Mouse (Mus musculus): Measurements from ENCODE around the gene Gm49388. TPM values are rescaled to one million over a fixed set of nuclear protein-coding genes. Genes with fewer than 3 reads are reported as not detected.

The Gm49388 gene
- polyA plus RNA-seq, 1 experiment from 2014 or later = not detected

GRCm38 (mm10) chr7:127850906-127851305, 65.5 kb downstream of the Gm49388 start:
- Histone ChIP-seq H3K27ac (replicated peaks in 1 of 2; ENCODE audit: control insufficient read depth in 1 of 2, insufficient read depth in 1 of 2, low read depth in 2 of 2, low read length in 2 of 2) (no peak overlapping the region), H3K4me1 (ENCODE audit: control insufficient read depth in 2 of 2, insufficient read depth in 2 of 2, low read length in 2 of 2) (no peaks in the 10 kb centered on the region; a peak in 1 of 4 replicates), H3K9me3 (ENCODE audit: control insufficient read depth, low read length) (no peaks in the 10 kb centered on the region), H3K36me3 (ENCODE audit: control insufficient read depth, insufficient read depth, low read length) (peaks cover 31% of the 10 kb centered on the region), H3K27me3 (ENCODE audit: control insufficient read depth, insufficient read depth, low read length) (no peaks in the 10 kb centered on the region), H3K9ac (ENCODE audit: low read length) (no peak overlapping the region), H3K4me3 (ENCODE audit: control insufficient read depth in 1 of 2, insufficient read depth in 1 of 2, low read depth in 1 of 2, low read length in 2 of 2) (no peak overlapping the region), H3K4me2 (ENCODE audit: low read length) (no peak overlapping the region)
- no peak for ATAC-seq (ENCODE audit: insufficient number of reproducible peaks, insufficient read depth, low FRiP score, low read depth)
- WGBS = 58% methylated on average over 5 of the region's 5 CpGs

Other genes starting within 250 kb of the Gm49388 start
- 1.9 and 2.1 TPM in 2 replicates for gene Tmem265, start 224.2 kb upstream of the Gm49388 start, polyA plus RNA-seq (2014; fragmentation: Nextera tagmentation; extraction: Ambion mirVana)
- gene Phkg2, start 212.3 kb upstream of the Gm49388 start, polyA plus RNA-seq (2014; fragmentation: Nextera tagmentation; extraction: Ambion mirVana) = 34.3 and 38.7 TPM in 2 replicates
- 10.1 and 12.7 TPM in 2 replicates for gene Ccdc189, start 197.0 kb upstream of the Gm49388 start, polyA plus RNA-seq (2014; fragmentation: Nextera tagmentation; extraction: Ambion mirVana)
- 24.1 and 25.8 TPM in 2 replicates for gene Rnf40, start 196.8 kb upstream of the Gm49388 start, polyA plus RNA-seq (2014; fragmentation: Nextera tagmentation; extraction: Ambion mirVana)
- gene Zfp629, start 169.8 kb upstream of the Gm49388 start, polyA plus RNA-seq (2014; fragmentation: Nextera tagmentation; extraction: Ambion mirVana) = 10.7 and 12.3 TPM in 2 replicates
- gene Bcl7c, start 76.7 kb upstream of the Gm49388 start, polyA plus RNA-seq (2014; fragmentation: Nextera tagmentation; extraction: Ambion mirVana) = 30.6 and 41.1 TPM in 2 replicates
- 4.7 and 5.6 TPM in 2 replicates for gene Ctf1, start 72.9 kb upstream of the Gm49388 start, polyA plus RNA-seq (2014; fragmentation: Nextera tagmentation; extraction: Ambion mirVana)
- gene Ctf2, start 53.4 kb upstream of the Gm49388 start, polyA plus RNA-seq (2014; fragmentation: Nextera tagmentation; extraction: Ambion mirVana) = not detected in 2 replicates
- 0.93 and 1.5 TPM in 2 replicates for gene Fbxl19, start 41.1 kb upstream of the Gm49388 start, polyA plus RNA-seq (2014; fragmentation: Nextera tagmentation; extraction: Ambion mirVana)
- gene Orai3, start 15.8 kb upstream of the Gm49388 start, polyA plus RNA-seq (2014; fragmentation: Nextera tagmentation; extraction: Ambion mirVana) = 15.7 and 17.7 TPM in 2 replicates
- gene Setd1a, start 8.9 kb upstream of the Gm49388 start, polyA plus RNA-seq (2014; fragmentation: Nextera tagmentation; extraction: Ambion mirVana) = 15.0 and 16.5 TPM in 2 replicates
- gene Hsd3b7, start 15.0 kb downstream of the Gm49388 start, polyA plus RNA-seq (2014; fragmentation: Nextera tagmentation; extraction: Ambion mirVana) = 20.4 and 22.2 TPM in 2 replicates
- 25.8 and 28.8 TPM in 2 replicates for gene Stx4a, start 38.7 kb downstream of the Gm49388 start, polyA plus RNA-seq (2014; fragmentation: Nextera tagmentation; extraction: Ambion mirVana)
- 1.0 and 1.2 TPM in 2 replicates for gene Stx1b, start 38.9 kb downstream of the Gm49388 start, polyA plus RNA-seq (2014; fragmentation: Nextera tagmentation; extraction: Ambion mirVana)
- gene Zfp646, start 90.6 kb downstream of the Gm49388 start, polyA plus RNA-seq (2014; fragmentation: Nextera tagmentation; extraction: Ambion mirVana) = 8.8 and 8.9 TPM in 2 replicates
- 6.8 and 7.4 TPM in 2 replicates for gene Zfp668, start 91.2 kb downstream of the Gm49388 start, polyA plus RNA-seq (2014; fragmentation: Nextera tagmentation; extraction: Ambion mirVana)
- 0.66 and 1.3 TPM in 2 replicates for gene Prss53, start 105.4 kb downstream of the Gm49388 start, polyA plus RNA-seq (2014; fragmentation: Nextera tagmentation; extraction: Ambion mirVana)
- not detected in 2 replicates for gene Gm21974, start 109.8 kb downstream of the Gm49388 start, polyA plus RNA-seq (2014; fragmentation: Nextera tagmentation; extraction: Ambion mirVana)
- 121 and 142 TPM in 2 replicates for gene Vkorc1, start 110.0 kb downstream of the Gm49388 start, polyA plus RNA-seq (2014; fragmentation: Nextera tagmentation; extraction: Ambion mirVana)
- 167 and 178 TPM in 2 replicates for gene Bckdk, start 118.5 kb downstream of the Gm49388 start, polyA plus RNA-seq (2014; fragmentation: Nextera tagmentation; extraction: Ambion mirVana)
- gene Kat8, start 126.9 kb downstream of the Gm49388 start, polyA plus RNA-seq (2014; fragmentation: Nextera tagmentation; extraction: Ambion mirVana) = 28.3 and 28.7 TPM in 2 replicates
- gene Prss8, start 144.5 kb downstream of the Gm49388 start, polyA plus RNA-seq (2014; fragmentation: Nextera tagmentation; extraction: Ambion mirVana) = 0.23 and 0.62 TPM in 2 replicates
- 9.2 and 10.1 TPM in 2 replicates for gene Prss36, start 161.1 kb downstream of the Gm49388 start, polyA plus RNA-seq (2014; fragmentation: Nextera tagmentation; extraction: Ambion mirVana)
- gene Fus, start 181.8 kb downstream of the Gm49388 start, polyA plus RNA-seq (2014; fragmentation: Nextera tagmentation; extraction: Ambion mirVana) = 40.6 and 41.0 TPM in 2 replicates
- gene Pycard, start 208.3 kb downstream of the Gm49388 start, polyA plus RNA-seq (2014; fragmentation: Nextera tagmentation; extraction: Ambion mirVana) = 58.6 and 59.9 TPM in 2 replicates
- 0.38 and 0.54 TPM in 2 replicates for gene Trim72, start 218.3 kb downstream of the Gm49388 start, polyA plus RNA-seq (2014; fragmentation: Nextera tagmentation; extraction: Ambion mirVana)